Mouse (Mus musculus) adrenal gland, adult (tissue): ENCODE data around the gene Uqcr11.

ENCODE experiments used
- DNase-seq, 2 experiments: peaks; one replicate each; pipeline ENCODE4 v3.0.0; 2022 to 2023; ENCODE audit warnings: low spot score in 1 of 2; ENCODE audit not compliant: inconsistent age in 2 of 2

The Uqcr11 gene

DNA sequence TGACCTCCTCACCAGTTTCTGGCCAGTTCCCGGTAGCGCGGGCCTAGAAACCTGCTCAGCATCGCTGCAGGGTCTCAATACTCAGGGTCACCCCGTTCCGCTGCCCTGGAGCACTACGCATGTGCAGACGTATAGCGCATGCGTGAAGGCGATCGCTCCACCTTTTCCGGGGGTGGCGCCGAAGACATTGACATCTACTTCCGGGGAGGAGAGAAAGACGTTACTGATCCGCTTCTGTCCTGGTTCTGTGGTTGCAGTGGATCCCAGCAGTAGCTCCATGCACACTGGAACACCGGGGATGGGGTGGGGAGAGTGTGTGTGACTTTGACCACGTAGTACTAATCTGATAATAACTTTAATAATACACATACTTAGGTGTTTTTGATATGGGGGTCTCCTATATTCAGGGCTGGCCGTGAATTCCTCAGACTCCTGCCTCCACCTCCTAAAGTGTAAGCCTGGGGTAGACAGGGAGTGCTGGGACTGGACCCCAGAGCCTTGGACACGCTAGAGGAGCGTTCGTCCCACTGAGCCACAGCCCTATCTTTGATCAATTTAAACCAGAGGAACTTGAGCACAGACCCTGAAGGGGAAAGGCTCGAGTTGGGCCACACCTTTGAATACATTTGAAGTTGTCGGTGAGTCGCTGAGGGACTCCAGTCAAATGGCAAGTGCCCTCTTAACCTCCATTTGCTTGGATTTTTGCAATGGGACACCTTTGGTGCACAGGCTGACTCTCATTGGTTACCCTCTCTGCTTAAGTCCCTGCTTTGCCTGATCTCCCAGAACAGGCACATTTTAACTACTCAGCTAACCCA, at the start of gene Uqcr11:
Gene Uqcr11 (minus strand): TSS at position 147 of the 818 bp plus-strand sequence.
- peak; percentile 94 to 98 for DNase-seq

DNA sequence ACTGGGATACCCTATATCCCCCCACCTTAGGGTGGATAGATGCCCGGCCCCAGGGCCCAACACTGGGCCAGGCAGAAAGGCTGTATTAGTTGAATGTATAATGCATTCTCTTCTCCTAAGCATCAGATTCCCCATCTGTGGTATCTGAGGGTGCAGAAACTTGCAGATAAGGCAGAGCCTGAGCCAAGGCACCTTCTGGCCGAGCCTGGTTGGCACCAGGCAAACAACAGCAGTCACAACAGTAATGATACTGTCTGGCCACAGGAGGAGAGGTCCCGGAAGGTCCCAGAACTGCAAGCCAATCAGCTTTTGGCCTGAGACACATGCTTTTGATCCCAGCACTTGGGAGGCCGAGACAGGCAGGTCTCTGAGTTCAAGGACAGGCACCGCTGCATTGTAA, 49.1 kb upstream of the Uqcr11 start:
- no peak for DNase-seq

DNA sequence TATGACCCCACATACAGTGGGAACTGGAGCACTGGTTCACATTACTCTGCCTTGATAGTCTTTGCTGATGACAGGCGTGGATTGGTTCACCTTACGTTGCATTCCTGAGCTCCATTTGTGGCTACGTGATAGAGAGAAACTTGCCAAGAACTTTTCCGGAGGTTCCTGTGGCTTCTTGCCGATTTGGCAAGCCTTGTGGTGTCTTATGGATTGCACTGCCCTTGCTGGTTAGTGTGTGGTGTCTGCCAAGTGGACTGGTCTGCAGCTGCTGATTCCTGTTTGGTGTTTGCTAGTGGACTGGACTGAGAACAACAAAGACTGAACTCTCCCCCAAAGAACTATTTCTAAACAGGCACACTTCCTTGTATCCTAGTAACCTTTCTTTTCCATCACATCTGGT, 48.2 kb upstream of the Uqcr11 start:
- DNase-seq = no peak

DNA sequence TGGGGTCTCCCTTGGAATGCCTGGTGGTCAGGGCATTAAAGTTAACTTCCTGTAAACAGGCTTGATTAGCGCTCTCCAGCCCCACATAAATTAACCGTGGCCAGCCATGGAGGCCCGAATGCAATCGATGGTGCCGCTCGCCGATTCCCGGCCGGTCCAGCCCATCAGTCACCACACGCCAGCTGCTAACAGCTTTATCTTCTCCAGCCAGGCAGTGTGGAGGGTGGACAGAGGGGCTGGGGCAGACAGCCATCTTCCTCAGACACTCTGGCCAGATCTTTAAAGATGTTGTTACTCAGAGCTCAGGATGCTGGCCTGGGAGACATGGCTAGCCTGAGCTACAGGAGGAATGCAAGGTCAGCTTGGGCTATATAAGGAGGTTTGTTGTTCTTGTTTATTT, 47.0 kb upstream of the Uqcr11 start:
- no peak for DNase-seq

DNA sequence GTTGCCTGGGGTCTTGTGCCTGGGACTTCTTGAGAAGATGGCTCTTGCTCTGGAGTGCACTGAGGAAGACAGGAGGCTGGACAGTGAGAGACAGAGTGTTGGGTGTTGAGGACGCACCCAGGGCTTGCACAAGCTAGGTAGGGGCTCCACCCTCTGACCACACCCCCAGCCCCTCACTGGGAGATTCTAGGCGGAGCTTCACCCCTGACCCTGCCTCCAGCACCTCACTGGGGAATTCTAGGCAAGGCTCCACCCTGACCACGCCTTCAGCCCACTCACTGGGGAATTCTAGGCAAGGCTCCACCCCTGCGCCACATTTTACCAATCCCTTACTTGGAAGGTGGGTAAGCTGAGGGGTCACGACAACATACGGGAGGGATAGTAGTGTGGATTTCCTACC, 44.0 kb upstream of the Uqcr11 start:
- DNase-seq = no peak

DNA sequence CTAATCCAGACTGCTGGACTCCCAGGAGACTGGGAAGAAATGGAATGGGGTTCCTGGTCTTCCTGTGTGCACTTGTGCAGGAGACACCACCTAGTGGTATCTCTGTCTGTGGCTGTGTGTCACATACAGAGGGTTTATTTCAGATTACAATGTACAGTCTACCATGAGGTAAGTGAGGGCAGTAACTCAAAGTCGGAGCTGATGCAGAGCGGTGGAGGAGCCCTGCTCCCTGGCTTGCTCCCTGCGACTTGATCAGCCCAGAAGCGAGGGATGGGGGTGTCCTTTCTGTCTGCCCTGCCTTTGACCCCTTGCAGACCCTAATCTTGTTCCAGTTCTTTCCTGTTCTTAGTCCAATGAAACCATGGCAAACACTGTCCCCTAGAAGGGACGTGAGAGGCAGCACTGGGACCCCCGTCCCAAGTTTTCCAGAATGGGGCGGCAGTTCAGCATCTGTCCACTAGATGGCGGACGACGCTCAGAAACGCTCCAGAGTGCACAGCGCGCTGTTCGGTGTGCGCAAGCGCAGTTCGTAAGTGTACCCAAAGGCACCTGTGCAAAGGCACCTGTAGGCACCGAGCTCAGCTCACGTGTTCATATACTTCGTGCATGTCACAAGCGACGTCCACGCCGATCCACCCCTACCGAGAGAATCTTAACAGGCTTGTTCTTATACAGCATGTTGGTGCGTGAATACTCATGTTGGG, 39.4 kb upstream of the Uqcr11 start:
- DNase-seq = peak; percentile 75 to 90

DNA sequence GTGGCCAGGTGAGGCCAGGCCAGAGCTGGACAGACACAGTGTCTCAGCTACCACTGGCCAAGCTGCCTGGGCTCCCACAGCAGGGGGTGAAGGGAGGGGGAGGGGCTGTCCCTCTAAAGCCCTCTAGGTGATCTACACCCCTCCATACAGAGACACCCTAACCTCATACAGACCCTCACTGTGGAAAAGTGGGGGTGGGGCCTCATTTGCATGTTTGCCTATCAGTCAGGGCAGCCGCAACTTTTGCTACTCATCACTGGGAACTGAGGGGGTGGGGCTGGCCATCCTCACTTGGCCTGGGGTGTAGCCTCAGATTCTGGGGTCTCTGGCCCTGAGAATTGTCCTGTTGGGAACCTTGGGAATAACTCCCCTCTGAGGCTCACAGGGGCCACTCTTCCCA, 38.4 kb upstream of the Uqcr11 start:
- no peak for DNase-seq

DNA sequence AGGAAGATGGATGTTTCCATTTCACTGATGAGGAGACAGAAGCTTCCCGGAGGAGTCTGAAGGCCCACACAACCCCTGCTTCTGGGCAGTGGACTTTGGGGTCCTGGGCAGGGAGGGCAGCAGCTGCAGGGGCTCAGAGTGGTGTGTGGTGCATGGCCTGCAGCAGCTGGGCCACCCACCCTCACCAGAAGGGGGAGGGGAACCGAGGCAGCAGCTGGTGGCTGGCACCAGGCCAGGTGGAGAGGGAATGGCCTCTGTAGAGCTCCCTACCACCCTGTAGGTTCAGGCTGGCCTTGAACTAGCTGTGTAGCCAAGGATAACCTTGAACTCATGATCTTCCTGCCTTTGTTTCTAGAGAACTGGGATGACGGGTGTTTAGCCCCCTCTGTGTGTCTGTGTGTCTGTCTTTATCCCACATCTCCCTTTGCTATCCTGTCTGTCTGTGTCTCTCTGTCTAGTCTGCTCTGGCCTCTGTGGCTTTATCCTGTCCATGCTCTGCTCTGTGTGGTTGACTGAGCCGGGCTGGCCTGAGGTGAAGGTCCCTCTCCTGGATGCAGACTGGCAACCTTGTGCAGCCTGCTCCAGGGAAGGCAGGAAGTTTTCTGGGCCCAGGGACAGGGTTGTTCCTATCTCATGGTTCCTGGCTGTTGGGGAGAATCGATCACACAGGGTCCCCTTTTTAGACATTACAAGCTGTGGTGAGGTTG, 37.9 kb upstream of the Uqcr11 start:
- peak; percentile 61 to 86 for DNase-seq

DNA sequence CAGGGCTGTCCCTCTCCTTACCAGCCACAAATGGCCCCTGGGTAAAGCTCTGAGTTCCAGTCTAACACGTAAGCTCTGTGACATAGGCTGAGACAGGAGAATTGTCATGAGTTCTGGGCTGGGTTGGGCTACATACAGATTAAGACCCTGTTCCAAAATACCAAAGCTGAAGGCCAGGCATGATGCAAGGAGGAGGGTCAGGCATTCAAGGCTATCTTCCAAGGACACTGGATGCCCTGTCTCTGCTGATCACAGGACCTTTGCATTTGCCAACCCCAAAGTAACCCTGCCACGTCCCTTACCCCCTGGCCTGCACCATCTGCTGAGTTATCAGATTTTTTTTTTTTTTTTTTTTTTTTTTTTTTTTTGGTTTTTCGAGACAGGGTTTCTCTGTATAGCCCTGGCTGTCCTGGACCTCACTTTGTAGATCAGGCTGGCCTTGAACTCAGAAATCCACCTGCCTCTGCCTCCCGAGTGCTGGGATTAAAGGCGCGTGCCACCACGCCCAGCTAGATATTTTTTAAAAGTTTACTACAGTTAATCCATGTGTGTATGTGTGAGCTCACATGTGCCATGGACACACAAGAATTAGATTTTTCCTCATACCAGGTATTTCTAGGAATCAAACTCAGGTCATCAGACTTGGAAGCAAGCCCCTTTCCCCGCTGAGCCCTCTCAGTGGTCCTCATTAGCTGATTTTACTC, 37.1 kb upstream of the Uqcr11 start:
- DNase-seq = peak; percentile 55 to 65

DNA sequence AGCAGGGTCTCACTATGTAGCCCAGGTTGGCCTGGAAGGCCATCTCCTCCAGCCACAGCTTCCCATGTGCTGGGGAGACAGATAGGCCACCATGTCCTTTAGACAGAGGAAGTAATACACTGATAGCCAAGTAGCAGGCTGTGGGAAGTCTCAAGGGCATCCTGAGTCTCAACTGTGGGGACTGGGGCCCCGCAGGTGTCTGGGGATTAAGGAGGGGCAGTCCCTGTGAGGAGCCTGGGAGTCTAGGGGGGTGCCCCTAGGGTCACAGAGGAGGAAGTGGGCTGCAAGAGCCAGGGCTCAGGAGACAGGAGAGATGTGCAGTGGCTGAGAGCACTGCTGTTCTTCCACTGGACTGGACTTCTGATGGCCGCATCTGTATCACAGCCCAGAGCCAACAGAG, 36.4 kb upstream of the Uqcr11 start:
- no peak for DNase-seq

DNA sequence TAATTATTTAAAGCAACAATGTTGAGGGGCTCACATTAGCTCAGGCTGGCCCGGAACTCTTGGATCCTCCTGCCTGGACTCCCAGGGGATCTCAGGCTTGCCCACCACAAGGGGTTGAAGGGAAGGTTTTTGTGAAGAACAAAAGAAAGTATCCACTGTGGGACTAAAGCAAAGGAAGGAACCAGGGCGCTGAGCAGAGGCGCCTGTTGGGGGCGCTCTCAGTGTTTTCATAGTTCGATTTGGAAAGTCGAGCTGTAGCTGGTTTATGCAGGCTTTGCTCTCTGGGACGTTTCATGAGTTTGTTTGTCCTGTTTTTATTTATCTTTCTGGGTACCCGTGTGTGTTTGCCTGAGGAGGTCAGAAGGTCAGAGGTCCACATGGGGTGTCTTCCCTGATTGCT, 35.0 kb upstream of the Uqcr11 start:
- DNase-seq = peak in 1 of 2 experiments; percentile 18

DNA sequence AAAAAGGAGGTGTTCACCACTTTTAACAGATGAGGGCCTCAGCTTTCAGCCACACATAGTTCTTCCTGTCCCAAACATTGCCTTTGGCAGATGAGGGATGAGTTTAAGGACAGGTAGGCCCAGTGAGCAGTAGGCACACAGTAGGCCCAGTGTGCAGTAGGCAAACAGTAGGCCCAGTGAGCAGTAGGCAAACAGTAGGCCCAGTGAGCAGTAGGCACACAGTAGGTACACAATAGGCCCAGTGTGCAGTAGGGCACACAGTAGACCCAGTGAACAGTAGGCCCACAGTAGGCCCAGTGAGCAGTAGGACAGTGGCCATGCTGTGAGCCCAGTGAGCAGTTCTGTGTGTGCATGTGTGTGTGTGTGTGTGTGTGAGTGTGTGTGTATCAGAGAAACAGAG, 33.4 kb upstream of the Uqcr11 start:
- no peak for DNase-seq

DNA sequence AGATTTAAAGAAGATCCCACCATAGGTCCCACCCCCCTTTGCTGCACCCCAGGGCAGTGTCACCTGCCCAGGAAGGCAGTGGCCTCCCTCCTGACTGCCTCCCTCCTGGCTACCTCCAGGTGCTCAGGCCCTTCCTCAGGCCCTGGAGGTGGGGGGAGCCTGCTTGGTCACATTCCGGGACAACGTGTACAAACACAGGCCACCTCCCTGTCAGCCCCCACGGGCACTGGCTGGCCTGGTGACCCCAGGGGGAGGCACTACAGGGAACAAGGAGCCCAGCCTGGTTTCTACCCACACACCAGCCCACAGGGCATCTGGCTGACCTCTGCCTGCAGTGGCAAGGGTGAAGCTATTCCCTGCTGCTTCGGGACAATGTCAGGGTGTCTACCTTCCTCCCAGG, 31.3 kb upstream of the Uqcr11 start:
- peak in 1 of 2 experiments; percentile 20 for DNase-seq

DNA sequence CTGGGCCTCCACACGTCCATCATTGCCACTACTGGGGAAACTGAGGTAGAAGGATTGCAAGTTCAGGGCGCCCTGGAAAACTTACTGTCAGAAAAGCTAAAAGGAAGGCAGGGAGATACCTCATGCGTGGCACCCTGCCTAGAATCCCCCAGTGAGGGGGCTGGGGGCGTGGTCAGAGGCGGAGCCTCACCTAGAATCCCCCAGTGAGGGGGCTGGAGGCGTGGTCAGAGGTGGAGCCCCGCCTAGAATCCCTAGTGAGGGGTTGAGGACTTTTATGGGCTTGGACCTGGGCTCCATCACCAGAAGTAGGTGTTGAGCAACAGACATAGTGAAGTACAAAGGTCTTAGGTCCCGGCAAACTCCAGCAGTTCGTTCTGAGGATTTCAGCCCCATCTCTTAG, 29.6 kb upstream of the Uqcr11 start:
- DNase-seq = peak; percentile 36 to 45

DNA sequence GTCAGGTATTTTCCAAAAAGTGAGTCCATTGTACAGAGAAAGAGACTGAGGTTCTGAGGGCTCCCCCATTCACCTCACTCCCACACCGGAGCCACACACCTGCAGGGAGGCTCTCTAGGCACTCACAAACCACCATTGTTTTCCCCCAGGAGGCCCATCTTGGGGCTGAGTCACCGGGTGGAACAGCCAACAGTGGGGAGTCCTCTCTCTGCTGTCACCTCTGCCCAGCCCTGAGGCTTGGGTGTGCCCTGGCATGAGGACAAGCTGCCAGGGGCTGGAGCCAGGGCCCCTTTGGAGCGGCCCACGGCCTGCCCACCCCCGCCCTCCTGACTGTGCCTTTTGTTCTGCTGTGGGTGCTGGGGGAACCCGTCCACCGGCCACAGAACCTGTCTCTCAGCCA, 29.1 kb upstream of the Uqcr11 start:
- peak; percentile 45 to 46 for DNase-seq

DNA sequence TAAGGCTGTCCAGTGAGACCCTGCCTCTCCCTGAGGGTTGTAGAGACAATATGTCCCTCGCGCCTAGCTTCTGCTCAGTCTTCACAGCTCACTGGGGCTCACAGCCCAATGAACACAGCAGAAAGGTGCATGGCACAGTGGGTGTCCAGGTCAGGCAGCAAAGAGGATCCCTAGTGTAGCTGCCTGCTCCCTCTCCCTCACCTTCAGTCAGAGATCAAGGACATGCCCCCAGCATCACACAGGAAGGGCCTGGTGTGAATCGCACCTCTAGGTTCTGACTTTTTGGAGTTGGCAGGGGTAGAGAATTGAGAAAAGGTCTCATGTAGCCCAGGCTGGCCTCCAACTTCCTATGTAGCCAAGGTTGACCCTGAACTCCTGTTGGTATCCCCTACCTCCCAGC, 28.2 kb upstream of the Uqcr11 start:
- no peak for DNase-seq

DNA sequence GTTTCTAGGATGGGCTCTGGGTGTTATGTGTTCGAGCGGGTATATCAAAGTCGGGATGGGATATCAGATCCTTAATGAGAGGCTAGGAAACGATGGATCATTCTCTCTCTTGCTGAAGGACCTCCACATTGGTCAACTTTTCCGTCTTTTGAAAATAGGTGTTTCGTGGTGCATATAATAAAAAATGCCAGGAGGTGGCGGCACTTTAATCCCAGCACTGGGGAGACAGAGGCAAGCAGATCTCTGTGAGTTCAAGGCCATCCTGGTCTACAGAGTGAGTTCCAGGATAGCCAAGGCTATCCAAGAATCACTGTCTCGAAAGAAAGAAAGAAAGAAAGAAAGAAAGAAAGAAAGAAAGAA, 27.6 kb upstream of the Uqcr11 start:
- no peak for DNase-seq

DNA sequence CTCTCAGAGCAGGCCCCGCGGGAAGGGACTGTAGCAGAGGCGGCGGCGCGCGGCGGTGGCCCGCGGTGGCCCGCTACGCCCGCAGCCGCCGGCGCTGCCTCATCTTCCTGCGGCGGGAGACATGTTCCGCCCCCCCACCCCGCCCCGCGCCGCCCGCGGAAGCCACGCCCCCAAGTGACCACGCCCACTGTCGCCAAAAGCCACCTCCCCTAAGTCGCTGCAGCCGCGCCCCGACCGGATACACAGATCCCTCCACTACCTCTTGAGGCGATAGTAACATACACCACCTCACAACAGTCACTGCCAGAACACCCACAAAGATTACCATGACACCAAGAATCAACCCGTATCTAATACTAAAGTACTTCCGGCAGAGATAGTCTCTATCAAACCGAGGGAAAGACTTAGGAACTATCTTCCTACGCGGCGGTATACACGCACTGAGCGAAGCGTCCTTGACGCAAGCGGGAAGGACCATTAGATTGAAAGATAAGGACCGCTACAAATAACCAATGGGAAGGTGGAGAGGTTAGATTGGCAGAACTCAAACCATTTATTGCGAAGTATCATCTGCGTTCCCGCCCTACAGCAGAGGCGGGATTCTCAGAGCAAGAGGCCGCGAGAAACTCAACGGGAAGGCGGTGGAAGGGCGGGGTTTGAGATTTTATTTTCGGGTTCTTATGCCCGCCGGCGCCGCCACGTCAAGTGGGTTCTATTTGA, 27.0 kb upstream of the Uqcr11 start, which contains the start of gene Tcf3:
Gene Tcf3 (minus strand): TSS at position 135 of the 720 bp plus-strand sequence.
- peak; percentile 97 to 98 for DNase-seq

DNA sequence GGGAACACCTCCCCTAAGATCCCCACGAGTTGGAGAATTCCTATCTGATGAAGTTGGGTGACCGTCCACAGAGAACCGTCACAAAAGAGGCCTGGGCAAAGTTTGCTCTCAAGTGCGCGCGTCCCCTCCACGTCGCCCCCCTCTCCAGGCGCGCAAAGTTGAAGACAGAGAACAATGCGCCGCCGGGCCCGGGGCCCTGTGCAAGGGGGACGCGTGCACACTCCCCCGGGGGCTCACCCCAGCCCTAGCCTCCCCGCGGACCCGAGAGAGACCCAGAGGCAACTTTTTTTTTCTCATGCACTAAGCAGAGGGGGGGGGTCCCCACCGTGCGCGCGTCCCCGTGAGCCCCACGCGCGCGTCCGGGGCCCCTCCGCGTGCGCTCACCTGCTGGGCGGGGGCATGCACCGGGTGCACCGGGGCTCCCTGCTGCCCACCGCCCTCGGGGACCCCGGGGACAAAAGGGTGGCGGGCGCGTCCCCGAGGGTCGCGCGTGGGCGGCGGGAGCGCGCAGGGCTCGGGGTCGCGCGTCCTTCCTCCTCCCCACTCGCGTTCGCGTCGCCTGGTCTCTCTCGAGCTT, 26.4 kb upstream of the Uqcr11 start:
- DNase-seq = peak in 1 of 2 experiments; percentile 78

DNA sequence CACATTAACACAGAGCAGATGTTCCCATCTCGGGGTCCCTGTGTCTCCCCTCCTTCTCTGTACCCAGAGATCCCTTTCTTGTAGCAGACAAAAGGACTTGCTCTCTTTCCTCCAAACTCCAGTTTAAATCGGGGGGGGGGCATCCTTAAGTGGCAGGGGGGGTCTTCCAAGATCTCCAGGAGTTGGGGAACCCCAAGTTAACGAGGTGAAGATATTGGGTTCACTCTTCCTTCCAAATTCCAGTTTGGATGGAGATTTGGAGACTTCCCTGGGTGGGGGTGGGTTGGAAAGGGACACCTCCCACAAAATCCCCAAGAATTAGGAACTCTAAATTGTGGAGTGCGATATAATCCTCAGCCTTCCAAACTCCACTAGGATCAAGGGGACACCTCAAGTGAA, 25.8 kb upstream of the Uqcr11 start:
- DNase-seq = no peak
